Mouse (Mus musculus) ES-E14 (cell line): Measurements from ENCODE around the gene Susd3. TPM values are rescaled to one million over a fixed set of nuclear protein-coding genes. Genes with fewer than 3 reads are reported as not detected.
A peak's percentile ranks its signal among the peaks of the same experiment; 100 is the strongest.

Experiments
- DNase-seq: peaks from one replicate; pipeline ENCODE4 v3.0.0-alpha.2; 2013; ENCODE audit warnings: low read depth, low spot score
- H3K27ac ChIP-seq: 2 replicates; pipeline ENCODE4 v1.5.1; 2012; ENCODE audit warnings: low read depth, mild to moderate bottlenecking, low read length, moderate library complexity, mixed read lengths; ENCODE audit not compliant: poor library complexity, insufficient read depth, severe bottlenecking
- H3K36me3 ChIP-seq: 2 replicates; pipeline ENCODE4 v1.6.1; 2012; ENCODE audit warnings: mild to moderate bottlenecking, low read length, moderate library complexity, mixed read lengths; ENCODE audit not compliant: control insufficient read depth, poor library complexity, insufficient read depth, severe bottlenecking
- H3K4me1 ChIP-seq, 2 experiments: fragments of 150-350 bp in 1 of 2; sonication (generic) in 1 of 2; 2 replicates each; pipeline ENCODE4 v1.6.1; 2012; ENCODE audit warnings: low read length in 2 of 2, mild to moderate bottlenecking in 1 of 2, mixed read lengths in 1 of 2; ENCODE audit not compliant: control insufficient read depth in 2 of 2, insufficient read depth in 2 of 2, poor library complexity in 1 of 2
- H3K4me3 ChIP-seq, 2 experiments: fragments of 150-350 bp in 1 of 2; sonication (generic) in 1 of 2; 2 replicates each; pipeline ENCODE4 v1.5.1; 2012; ENCODE audit warnings: low read length in 2 of 2, low read depth in 1 of 2, mild to moderate bottlenecking in 1 of 2, mixed read lengths in 1 of 2; ENCODE audit not compliant: insufficient read depth in 1 of 2, poor library complexity in 1 of 2, severe bottlenecking in 1 of 2
- H3K9ac ChIP-seq: 2 replicates; pipeline ENCODE4 v1.6.1; 2012; ENCODE audit warnings: low read depth, mild to moderate bottlenecking, low read length, mixed read lengths; ENCODE audit not compliant: poor library complexity, insufficient read depth, severe bottlenecking
- H3K9me3 ChIP-seq: fragments of 150-350 bp; sonication (generic); 2 replicates; pipeline ENCODE4 v1.6.1; 2012; ENCODE audit warnings: low read depth, mild to moderate bottlenecking, low read length; ENCODE audit not compliant: control insufficient read depth, insufficient read depth
- CHD2 ChIP-seq: IDR thresholded peaks from 2 replicates; pipeline ENCODE4 v1.6.1; 2014; ENCODE audit warnings: mild to moderate bottlenecking, low read depth, low read length, inconsistent platforms
- HCFC1 ChIP-seq: IDR thresholded peaks from 2 replicates; pipeline ENCODE4 v1.6.1; 2012; ENCODE audit warnings: low read length, inconsistent platforms, borderline replicate concordance; ENCODE audit not compliant: insufficient read depth
- MAFK ChIP-seq: IDR thresholded peaks from 2 replicates; pipeline ENCODE4 v1.6.1; 2014; ENCODE audit warnings: mild to moderate bottlenecking, low read depth, low read length, inconsistent platforms; ENCODE audit not compliant: insufficient read depth
- ZC3H11A ChIP-seq: IDR thresholded peaks from 2 replicates; pipeline ENCODE4 v1.6.1; 2012; ENCODE audit warnings: low read depth, mild to moderate bottlenecking, inconsistent platforms, low read length, borderline replicate concordance
- ZNF384 ChIP-seq: IDR thresholded peaks from 2 replicates; pipeline ENCODE4 v1.6.1; 2012; ENCODE audit warnings: low read depth, low read length, inconsistent platforms
- in situ Hi-C, 2 experiments: fragments of 600-800 bp; cut with MboI; formaldehyde crosslinking; loops; one replicate each; pipeline ENCODE4 v1.15.1; 2025; ENCODE audit warnings: low sequenced_read_pairs in 2 of 2, inconsistent platforms in 1 of 2; ENCODE audit not compliant: unreplicated experiment in 2 of 2
- total RNA-seq: library from RNA; depleted of rRNA; stranded (reverse); fragments of 300-350 nt; gene quantifications from 2 replicates; pipeline ENCODE4 v1.2.3, GENCODE M21; 2012

Gene Susd3
- total RNA-seq, 1 experiment, result 1.3 TPM

DNA sequence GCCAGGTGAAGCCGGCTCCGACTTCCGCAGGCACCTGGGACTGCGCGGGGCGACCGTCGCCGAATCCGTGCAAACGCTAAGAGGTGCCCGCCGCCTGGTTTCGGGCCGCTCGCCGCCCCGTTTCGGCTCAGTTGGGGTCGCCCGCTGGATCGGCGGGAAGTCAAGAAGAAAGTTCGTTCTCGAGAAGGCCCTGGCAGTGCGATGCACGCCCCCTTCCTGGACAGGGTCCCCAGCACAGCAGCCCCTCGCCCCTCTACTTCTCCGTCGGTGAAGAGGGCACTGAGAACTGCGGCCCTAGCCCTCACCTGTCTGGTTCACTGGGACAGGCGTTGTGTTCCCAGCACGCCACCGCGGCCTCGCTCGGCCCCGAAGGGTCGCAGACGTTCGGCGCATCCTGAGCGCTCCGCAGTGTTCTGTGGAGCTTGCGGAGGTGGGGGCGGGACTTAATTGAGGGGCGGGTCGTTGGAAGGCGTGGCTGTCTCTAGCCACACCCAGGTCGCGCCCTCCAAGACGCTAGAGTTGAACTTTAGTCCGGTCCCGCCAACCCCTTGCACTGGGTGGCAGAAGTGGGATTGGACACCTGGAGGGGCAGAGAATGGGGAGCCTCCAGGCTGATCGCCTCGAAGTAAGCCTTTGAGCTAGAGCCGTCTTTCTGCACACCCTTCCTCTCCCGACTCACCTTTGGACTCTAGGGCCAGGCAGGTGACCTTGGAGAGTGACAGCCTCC lies 603 bp downstream of the Susd3 start:
- H3K9ac ChIP-seq, result peak overlapping the region; percentile 50
- in situ Hi-C loops, result no loop called here
- H3K9me3 ChIP-seq, result no peaks in the 10 kb centered on the region
- peak; percentile 67 for DNase-seq
- peak overlapping the region; percentile 71 to 80 for H3K4me3 ChIP-seq
- H3K4me1 ChIP-seq, result peaks cover 0 to 9% of the 10 kb centered on the region in 2 experiments; a peak in 2 of 4 replicates
- no peaks in the 10 kb centered on the region for H3K36me3 ChIP-seq
- no peak overlapping the region for H3K27ac ChIP-seq
- no peak for TF ChIP-seq CHD2
- TF ChIP-seq ZNF384, result no peak
- TF ChIP-seq MAFK, result no peak
- no peak for TF ChIP-seq ZC3H11A
- no peak for TF ChIP-seq HCFC1

DNA sequence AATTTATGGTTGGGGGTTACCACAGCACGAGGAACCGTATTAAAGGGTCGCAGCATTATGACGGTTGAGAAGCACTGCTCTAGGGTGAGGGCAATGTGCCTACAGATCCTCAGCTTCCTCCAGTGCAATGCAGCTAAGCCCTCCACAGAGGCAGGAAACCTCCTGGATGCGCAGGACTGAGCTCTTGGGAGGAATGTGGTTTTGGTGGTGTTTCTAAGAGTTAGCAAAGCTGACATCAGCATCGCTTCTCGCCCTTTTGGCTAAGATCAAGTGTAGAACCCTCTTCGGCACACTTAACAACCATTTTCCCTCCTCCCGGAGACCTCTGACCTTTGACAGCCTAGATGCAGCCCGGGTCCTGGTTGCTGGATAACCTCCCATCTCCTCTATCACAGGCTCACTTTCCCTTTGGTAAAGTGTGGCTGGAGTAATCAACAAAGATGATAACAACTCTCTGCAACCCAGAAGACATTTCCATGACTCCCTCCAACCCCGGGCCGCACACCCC lies 1.2 kb downstream of the Susd3 start:
- in situ Hi-C loops, result no loop called here
- peak overlapping the region; percentile 71 to 80 for H3K4me3 ChIP-seq
- peak overlapping the region; percentile 50; the same call in 1 of the 2 replicates for H3K9ac ChIP-seq
- H3K27ac ChIP-seq, result no peak overlapping the region
- H3K36me3 ChIP-seq, result no peaks in the 10 kb centered on the region
- DNase-seq, result no peak
- H3K4me1 ChIP-seq, result peaks cover 0 to 9% of the 10 kb centered on the region in 2 experiments; a peak in 2 of 4 replicates
- no peaks in the 10 kb centered on the region for H3K9me3 ChIP-seq
- TF ChIP-seq MAFK, result no peak
- no peak for TF ChIP-seq ZNF384
- no peak for TF ChIP-seq CHD2
- no peak for TF ChIP-seq ZC3H11A
- TF ChIP-seq HCFC1, result no peak

DNA sequence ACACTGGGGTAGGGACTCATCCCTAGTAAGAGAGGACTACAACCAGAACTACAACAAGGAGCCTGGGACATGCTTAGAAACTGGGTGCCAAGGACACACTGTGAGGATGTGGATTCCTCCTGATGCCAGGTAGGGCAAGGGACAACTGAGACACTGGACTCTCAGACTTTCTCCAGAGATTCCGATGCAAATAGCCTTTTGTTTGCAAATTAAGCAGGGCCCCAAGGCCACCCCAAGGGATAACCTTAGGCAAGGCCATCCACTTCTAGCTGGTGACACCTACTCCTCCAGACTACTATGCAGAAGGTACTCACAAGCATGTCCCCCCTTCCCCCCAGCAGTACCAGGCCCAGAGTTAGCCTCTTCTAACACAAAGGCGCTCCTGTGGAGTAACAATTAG lies 1.9 kb downstream of the Susd3 start:
- Histone ChIP-seq H3K36me3 (no peaks in the 10 kb centered on the region), H3K9ac (no peak overlapping the region), H3K4me1 (peaks cover 0 to 9% of the 10 kb centered on the region in 2 experiments; a peak in 2 of 4 replicates), H3K4me3 (no peak overlapping the region), H3K27ac (no peak overlapping the region), H3K9me3 (no peaks in the 10 kb centered on the region)
- DNase-seq, result no peak
- in situ Hi-C loops, result no loop called here
- TF ChIP-seq CHD2 (no peak), ZNF384 (no peak), HCFC1 (no peak), MAFK (no peak), ZC3H11A (no peak)

DNA sequence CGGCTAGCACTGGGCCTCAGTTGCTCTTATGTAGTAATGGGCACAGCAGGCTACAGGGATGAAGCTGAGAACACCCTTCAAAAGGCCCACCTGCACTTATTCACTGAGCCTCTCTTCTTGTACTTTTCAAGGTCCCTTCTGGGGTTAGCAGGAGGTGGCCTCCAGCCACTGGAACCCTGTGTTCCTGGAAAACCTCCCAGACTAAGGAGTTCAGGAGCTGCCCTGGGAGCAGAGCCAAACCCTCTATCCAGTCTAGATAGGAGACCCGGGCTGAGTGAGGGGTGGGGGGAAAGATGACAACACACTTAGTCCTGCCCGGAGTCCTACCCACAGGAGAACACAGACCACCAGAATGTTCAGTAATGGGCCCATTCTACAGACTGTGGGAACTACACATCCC lies 2.5 kb downstream of the Susd3 start:
- in situ Hi-C loops, result no loop called here

More for the DNA sequence above, 2.5 kb downstream of the Susd3 start:
- Histone ChIP-seq H3K4me1 (peaks cover 0 to 9% of the 10 kb centered on the region in 2 experiments; a peak in 2 of 4 replicates), H3K27ac (no peak overlapping the region), H3K4me3 (no peak overlapping the region), H3K9me3 (no peaks in the 10 kb centered on the region), H3K36me3 (no peaks in the 10 kb centered on the region), H3K9ac (no peak overlapping the region)
- no peak for DNase-seq
- TF ChIP-seq CHD2, result no peak
- TF ChIP-seq ZC3H11A, result no peak
- no peak for TF ChIP-seq ZNF384
- TF ChIP-seq MAFK, result no peak
- TF ChIP-seq HCFC1, result no peak
